Mouse (Mus musculus) liver, postnatal 0 days (tissue): Measurements from ENCODE around the gene Slc46a3. TPM values are rescaled to one million over a fixed set of nuclear protein-coding genes. Genes with fewer than 3 reads are reported as not detected.
A peak's percentile ranks its signal among the peaks of the same experiment; 100 is the strongest.
"Not testable (repeated sequence)": the region's sequence is repeated elsewhere in the genome, so short reads cannot be mapped to it uniquely, and the experiment has no call there.

Source experiments
- ATAC-seq: fragments of 200-750 bp; cut with Nextera tagmentation; 2 replicates; pipeline ENCODE4 v1.8.0; 2017; ENCODE audit warnings: mild to moderate bottlenecking, moderate library complexity
- DNase-seq: peaks from one replicate; pipeline ENCODE4 v3.0.0-alpha.2; 2016
- H3K27ac ChIP-seq: fragments of 300-500 bp; sonication (generic); 2 replicates; pipeline ENCODE4 v1.5.1; 2014; ENCODE audit warnings: antibody characterized with exemption, moderate library complexity, mild to moderate bottlenecking, low read depth
- H3K27me3 ChIP-seq: fragments of 300-500 bp; sonication (generic); 2 replicates; pipeline ENCODE4 v1.6.1; 2014; ENCODE audit warnings: low read length, control low read depth, mixed read lengths; ENCODE audit not compliant: insufficient read depth
- H3K36me3 ChIP-seq: fragments of 300-500 bp; sonication (generic); replicated peaks from 2 replicates; pipeline ENCODE4 v1.6.1; 2014; ENCODE audit warnings: mild to moderate bottlenecking, control low read depth, low read length, moderate library complexity, mixed read lengths; ENCODE audit not compliant: insufficient read depth
- H3K4me1 ChIP-seq: fragments of 300-500 bp; sonication (generic); 2 replicates; pipeline ENCODE4 v1.6.1; 2014; ENCODE audit warnings: antibody characterized with exemption, mild to moderate bottlenecking, control low read depth; ENCODE audit not compliant: insufficient read depth
- H3K4me2 ChIP-seq: fragments of 300-500 bp; sonication (generic); 2 replicates; pipeline ENCODE4 v1.6.1; 2014; ENCODE audit warnings: low read depth, mild to moderate bottlenecking, low read length, moderate library complexity, mixed read lengths
- H3K4me3 ChIP-seq: fragments of 300-500 bp; sonication (generic); 2 replicates; pipeline ENCODE4 v1.5.1; 2014; ENCODE audit warnings: low read depth, low read length
- H3K9ac ChIP-seq: fragments of 300-500 bp; sonication (generic); replicated peaks from 2 replicates; pipeline ENCODE4 v1.6.1; 2014; ENCODE audit warnings: mild to moderate bottlenecking, moderate library complexity
- H3K9me3 ChIP-seq: fragments of 300-500 bp; sonication (generic); 2 replicates; pipeline ENCODE4 v1.6.1; 2016; ENCODE audit warnings: mild to moderate bottlenecking, control low read depth, low read length, mixed read lengths
- CTCF ChIP-seq: sonication (generic); IDR thresholded peaks from 2 replicates; pipeline ENCODE4 v1.5.1; 2016; ENCODE audit warnings: antibody characterized with exemption, low read depth
- EP300 ChIP-seq: IDR thresholded peaks from 2 replicates; pipeline ENCODE4 v1.6.1; 2016; ENCODE audit warnings: antibody characterized with exemption, low read depth, mild to moderate bottlenecking
- WGBS: fragments of 180-500 bp; shearing (Covaris S2); extraction: QIAGEN DNeasy Blood & Tissue Kit; methylation state at CpG from one replicate; pipeline ENCODE4 v1.1.7; 2014; ENCODE audit not compliant: insufficient replicate concordance; 5-methylcytosine and 5-hydroxymethylcytosine counted together
- polyA plus RNA-seq: library from polyadenylated mRNA; unstranded; fragments of >200 nt; fragmentation: Nextera tagmentation; extraction: Ambion mirVana; gene quantifications from 2 replicates; pipeline ENCODE4 v1.2.1, GENCODE M21; 2015

Gene Slc46a3
- polyA plus RNA-seq, 1 experiment from 2014 or later = 8.9 TPM

GRCm38 (mm10) chr5:147907851-147908250 lies 13.2 kb upstream of the Slc46a3 start:
- Histone ChIP-seq H3K4me3 (no peak overlapping the region), H3K9me3 (no peaks in the 10 kb centered on the region), H3K4me1 (peaks cover 5% of the 10 kb centered on the region; the same call in 1 of the 2 replicates), H3K27ac (no peak overlapping the region), H3K27me3 (no peaks in the 10 kb centered on the region), H3K4me2 (no peak overlapping the region), H3K9ac (no peak overlapping the region), H3K36me3 (no peaks in the 10 kb centered on the region)
- DNase-seq = no peak
- TF ChIP-seq CTCF = no peak
- TF ChIP-seq EP300 = no peak
- WGBS = 85% methylated on average over 8 of the region's 8 CpGs
- no peak for ATAC-seq

- Histone ChIP-seq H3K36me3 (no peaks in the 10 kb centered on the region), H3K4me3 (no peak overlapping the region), H3K4me1 (peaks cover 3% of the 10 kb centered on the region; the same call in 1 of the 2 replicates), H3K9me3 (no peaks in the 10 kb centered on the region), H3K27me3 (no peaks in the 10 kb centered on the region), H3K9ac (no peak overlapping the region), H3K4me2 (no peak overlapping the region), H3K27ac (no peak overlapping the region)
- no peak for ATAC-seq
- TF ChIP-seq EP300 = no peak
- peak; percentile 40 for TF ChIP-seq CTCF
- DNase-seq = no peak
- whole genome bisulfite sequencing = 60% methylated on average over 11 of the region's 11 CpGs
Measured at GRCm38 (mm10) chr5:147907144-147907543, 12.5 kb upstream of the Slc46a3 start.

GRCm38 (mm10) chr5:147903166-147903565 lies 8.6 kb upstream of the Slc46a3 start:
- H3K27ac ChIP-seq = no peak overlapping the region
- no peak for DNase-seq
- H3K36me3 ChIP-seq = no peaks in the 10 kb centered on the region
- ATAC-seq = no peak
- 87% methylated on average over 9 of the region's 9 CpGs for WGBS
- H3K4me1 ChIP-seq = no peaks in the 10 kb centered on the region
- no peak overlapping the region for H3K4me3 ChIP-seq
- H3K9me3 ChIP-seq = no peaks in the 10 kb centered on the region
- no peak overlapping the region for H3K4me2 ChIP-seq
- TF ChIP-seq CTCF (no peak), EP300 (no peak)
- no peak overlapping the region for H3K9ac ChIP-seq
- H3K27me3 ChIP-seq = no peaks in the 10 kb centered on the region

- no peaks in the 10 kb centered on the region for H3K27me3 ChIP-seq
- H3K4me1 ChIP-seq = no peaks in the 10 kb centered on the region
- H3K9ac ChIP-seq = no peak overlapping the region
- no peak overlapping the region for H3K27ac ChIP-seq
- ATAC-seq (no peak), DNase-seq (no peak)
- TF ChIP-seq EP300 (no peak), CTCF (no peak)
- no peaks in the 10 kb centered on the region for H3K9me3 ChIP-seq
- WGBS = 58% methylated on average over 15 of the region's 15 CpGs
- no peak overlapping the region for H3K4me2 ChIP-seq
- no peaks in the 10 kb centered on the region for H3K36me3 ChIP-seq
- H3K4me3 ChIP-seq = no peak overlapping the region
Measured at GRCm38 (mm10) chr5:147902008-147902757, 7.6 kb upstream of the Slc46a3 start.

- Histone ChIP-seq H3K4me1 (peaks cover 10% of the 10 kb centered on the region), H3K4me2 (no peak overlapping the region), H3K36me3 (no peaks in the 10 kb centered on the region), H3K4me3 (no peak overlapping the region), H3K9ac (no peak overlapping the region), H3K27ac (no peak overlapping the region), H3K27me3 (no peaks in the 10 kb centered on the region), H3K9me3 (no peaks in the 10 kb centered on the region)
- TF ChIP-seq EP300 = no peak
- TF ChIP-seq CTCF = no peak
- no peak for ATAC-seq
- WGBS = 55% methylated on average over 4 of the region's 4 CpGs
- DNase-seq = no peak
Measured at GRCm38 (mm10) chr5:147898968-147899549, 4.4 kb upstream of the Slc46a3 start.

- TF ChIP-seq CTCF (no peak), EP300 (no peak)
- 76% methylated on average over 2 of the region's 2 CpGs for WGBS
- ATAC-seq = no peak
- Histone ChIP-seq H3K4me3 (no peak overlapping the region), H3K27me3 (no peaks in the 10 kb centered on the region), H3K27ac (no peak overlapping the region), H3K9me3 (no peaks in the 10 kb centered on the region), H3K9ac (no peak overlapping the region), H3K4me2 (no peak overlapping the region), H3K36me3 (no peaks in the 10 kb centered on the region), H3K4me1 (peaks cover 12% of the 10 kb centered on the region)
- DNase-seq = no peak
Measured at GRCm38 (mm10) chr5:147898254-147898653, 3.6 kb upstream of the Slc46a3 start.

- ATAC-seq = not testable (repeated sequence)
Measured at GRCm38 (mm10) chr5:147896501-147896900, 1.9 kb upstream of the Slc46a3 start.

More at GRCm38 (mm10) chr5:147896501-147896900, 1.9 kb upstream of the Slc46a3 start:
- not testable (repeated sequence) for H3K27me3 ChIP-seq, H3K9ac ChIP-seq, H3K36me3 ChIP-seq, DNase-seq, H3K9me3 ChIP-seq, H3K4me2 ChIP-seq, H3K4me3 ChIP-seq, H3K27ac ChIP-seq
- peaks cover 18% of the 10 kb centered on the region for H3K4me1 ChIP-seq
- WGBS = 40% methylated on average over 4 of the region's 4 CpGs
